Mouse (Mus musculus) thymus, postnatal 14 days (tissue): ENCODE data around the gene Ceacam9.
"Not testable (repeated sequence)": the region's sequence is repeated elsewhere in the genome, so short reads cannot be mapped to it uniquely, and the experiment has no call there.

ENCODE experiments used
- DNase-seq: peaks from one replicate; pipeline ENCODE4 v3.0.0; 2021

Gene Ceacam9

GRCm38 (mm10) chr7:16721629-16722028, at the start of gene Ceacam9:
Gene Ceacam9, plus strand, starts transcription at chr7:16721929.
- DNase-seq, result no peak

- no peak for DNase-seq
Observed at GRCm38 (mm10) chr7:16673823-16674222, 47.9 kb upstream of the Ceacam9 start.

- not testable (repeated sequence) for DNase-seq
Observed at GRCm38 (mm10) chr7:16674699-16675098, 47.0 kb upstream of the Ceacam9 start.

DNA sequence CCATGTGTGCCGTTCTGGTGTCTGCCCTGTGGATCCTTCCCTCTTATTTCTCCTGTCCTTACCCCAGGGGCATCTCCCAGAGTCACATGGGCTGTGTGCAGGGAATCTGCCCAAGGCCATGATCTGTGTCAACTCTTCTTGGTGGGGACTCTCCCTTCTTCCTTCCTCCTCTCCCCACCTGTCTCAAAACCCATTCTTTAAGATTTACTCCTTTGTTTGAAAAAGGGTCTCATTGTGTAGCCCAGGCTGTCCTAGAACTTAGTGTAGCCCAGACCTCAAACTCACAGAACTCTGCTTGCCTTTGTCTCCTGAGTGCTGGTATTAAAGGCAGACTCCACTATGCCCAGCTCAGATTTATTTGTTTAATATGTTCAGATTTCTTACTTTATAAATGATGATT, 46.1 kb upstream of the Ceacam9 start, which contains the start of gene Ceacam15:
Gene Ceacam15 (minus strand): TSS at position 101 of the 400 bp plus-strand sequence.
- DNase-seq, result no peak

DNA sequence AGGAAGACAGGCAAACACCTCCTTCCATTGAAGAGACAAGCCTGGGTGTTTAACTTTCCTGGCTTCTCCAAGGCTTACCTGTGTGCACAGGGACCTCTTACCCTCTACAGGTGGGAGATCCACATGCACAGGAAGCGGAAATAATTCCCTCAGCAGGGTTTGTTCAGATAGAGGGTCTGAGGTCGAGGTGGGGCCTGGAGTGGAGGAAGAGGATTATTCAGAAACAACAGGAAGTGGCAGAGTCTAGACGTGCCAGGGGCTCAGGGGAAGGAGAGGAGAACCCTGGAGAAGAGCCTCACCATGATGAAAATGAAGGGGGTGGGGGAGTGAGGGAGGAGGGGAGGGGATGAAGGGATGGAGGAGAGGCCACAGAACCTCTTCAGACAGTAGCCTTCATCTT, 41.5 kb upstream of the Ceacam9 start:
- DNase-seq, result peak; percentile 45

- no peak for DNase-seq
Observed at GRCm38 (mm10) chr7:16689196-16689595, 32.5 kb upstream of the Ceacam9 start.

GRCm38 (mm10) chr7:16695025-16695424, 26.7 kb upstream of the Ceacam9 start:
- DNase-seq, result peak; percentile 80

GRCm38 (mm10) chr7:16699042-16699441, 22.7 kb upstream of the Ceacam9 start:
- DNase-seq, result peak; percentile 49

GRCm38 (mm10) chr7:16700583-16700982, 21.1 kb upstream of the Ceacam9 start:
- no peak for DNase-seq

DNA sequence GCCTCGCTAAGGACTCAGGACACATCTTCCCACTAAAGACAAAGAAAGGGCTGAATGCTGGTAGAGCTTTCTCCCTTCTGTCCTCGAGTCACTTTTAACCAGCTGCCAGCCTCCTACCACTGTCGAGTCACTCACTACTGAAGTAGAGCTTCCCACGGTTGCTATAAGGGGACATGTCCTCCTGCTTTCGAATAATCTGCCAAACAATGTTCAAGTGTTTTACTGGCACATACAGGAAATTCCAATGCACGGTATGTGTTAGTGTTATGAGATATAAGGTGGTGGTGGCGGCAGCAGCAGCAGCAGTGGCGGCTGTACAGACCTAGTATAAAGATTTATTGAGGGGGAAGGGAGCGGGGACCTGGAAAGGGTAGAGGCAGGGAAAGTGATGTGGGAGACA, 15.3 kb upstream of the Ceacam9 start:
- DNase-seq, result no peak

GRCm38 (mm10) chr7:16708244-16708643, 13.5 kb upstream of the Ceacam9 start:
- no peak for DNase-seq

DNA sequence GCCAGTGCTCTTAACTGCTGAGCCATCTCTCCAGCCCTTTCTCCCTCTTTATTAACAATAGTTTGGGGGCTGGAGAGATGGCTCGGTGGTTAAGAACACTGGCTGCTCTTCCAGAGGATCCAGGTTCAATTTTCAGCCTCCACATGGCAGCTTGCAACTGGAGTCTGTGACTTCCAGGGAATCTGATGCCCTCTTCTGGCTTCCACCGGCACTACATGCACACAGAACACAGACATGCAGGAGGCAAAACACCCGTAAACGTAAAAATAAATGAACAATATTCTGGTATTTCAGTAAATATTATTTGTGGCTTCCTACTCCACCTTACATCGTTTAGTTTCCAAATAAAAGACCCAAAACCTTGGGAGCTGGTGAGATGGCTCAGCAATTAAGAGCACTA, 11.1 kb upstream of the Ceacam9 start:
- DNase-seq, result peak; percentile 23

DNA sequence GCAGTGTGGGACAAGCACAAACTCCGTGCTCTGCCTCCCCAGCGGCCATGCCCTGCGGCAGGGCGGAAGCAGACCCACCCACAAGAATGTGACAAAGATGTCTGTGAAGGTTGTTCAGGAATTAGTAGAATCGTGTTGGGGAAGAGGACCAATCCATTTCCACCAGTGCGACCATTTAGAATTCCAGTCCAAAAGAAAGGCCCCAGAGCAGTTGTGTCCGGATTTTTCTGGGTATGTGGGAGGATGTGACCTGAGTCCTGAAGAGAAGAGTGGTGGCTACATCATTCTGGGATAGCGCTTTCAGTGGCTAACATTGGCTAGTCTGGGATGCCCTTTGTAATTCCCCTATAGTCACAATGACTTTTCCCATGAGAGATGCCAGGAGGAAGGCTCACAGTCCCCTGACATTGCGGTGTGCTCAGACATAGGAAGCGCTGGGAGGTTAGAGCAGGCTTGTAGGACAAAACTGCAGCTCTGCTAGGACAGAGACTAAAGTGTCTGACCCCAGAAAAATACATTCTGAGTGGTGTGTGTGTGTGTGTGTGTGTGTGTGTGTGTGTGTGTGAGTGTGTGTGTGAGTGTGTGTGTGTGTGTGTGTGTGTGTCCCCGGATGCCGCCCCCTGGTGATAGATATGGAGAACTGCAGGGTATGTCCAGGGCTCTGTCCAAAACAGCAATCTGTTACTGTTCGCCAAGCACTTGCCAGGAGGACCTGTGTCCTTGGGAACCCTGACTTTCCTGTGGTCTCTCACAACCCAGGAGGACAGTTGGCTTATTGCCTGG, 8.9 kb upstream of the Ceacam9 start:
- DNase-seq, result no peak

DNA sequence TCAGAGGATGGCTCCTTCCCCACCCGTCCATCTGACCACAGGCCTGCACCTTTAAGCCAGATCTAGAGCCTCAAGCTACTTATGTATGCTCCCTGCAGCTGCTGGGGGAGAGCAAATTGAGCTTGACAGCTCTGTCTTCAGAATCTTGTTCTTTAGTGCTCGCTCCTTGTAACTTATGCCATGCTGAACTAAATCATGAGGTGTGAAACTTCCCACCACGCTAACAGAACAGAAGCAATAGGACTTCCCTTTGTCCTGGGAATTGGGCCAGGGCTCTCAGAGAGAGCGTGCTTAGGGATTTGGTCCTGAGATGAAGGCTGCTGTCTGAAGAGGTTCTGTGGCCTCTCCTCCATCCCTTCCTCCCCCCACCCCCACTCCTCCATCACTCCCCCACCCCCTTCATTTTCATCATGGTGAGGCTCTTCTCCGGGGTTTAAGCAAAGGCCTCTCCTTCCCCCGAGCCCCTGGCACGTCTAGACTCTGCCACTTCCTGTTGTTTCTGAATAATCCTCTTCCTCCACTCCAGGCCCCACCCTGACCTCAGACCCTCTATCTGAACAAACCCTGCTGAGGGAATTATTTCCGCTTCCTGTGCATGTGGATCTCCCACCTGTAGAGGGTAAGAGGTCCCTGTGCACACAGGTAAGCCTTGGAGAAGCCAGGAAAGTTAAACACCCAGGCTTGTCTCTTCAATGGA, 5.1 kb upstream of the Ceacam9 start:
- DNase-seq, result peak; percentile 52

DNA sequence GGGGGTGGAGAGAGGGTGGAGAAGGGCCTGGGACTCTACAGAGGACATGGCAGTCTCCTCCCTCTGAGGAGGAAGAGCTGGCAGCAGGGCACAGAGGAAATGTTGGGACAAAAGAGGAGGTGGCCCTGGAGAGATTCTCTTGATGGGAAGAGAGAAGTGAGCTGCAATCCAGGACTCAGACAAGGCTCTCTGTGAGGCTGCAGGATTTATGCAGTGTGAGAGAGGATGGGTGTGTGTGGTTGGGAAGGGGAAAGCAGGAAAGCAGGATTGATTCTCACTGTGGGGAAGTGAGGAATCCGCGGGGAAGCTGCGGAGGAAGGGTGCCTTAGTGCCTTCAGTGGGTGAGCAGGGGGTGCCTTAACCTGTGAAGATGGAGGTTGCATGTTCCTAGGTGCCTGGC, 761 bp downstream of the Ceacam9 start:
- DNase-seq, result not testable (repeated sequence)

DNA sequence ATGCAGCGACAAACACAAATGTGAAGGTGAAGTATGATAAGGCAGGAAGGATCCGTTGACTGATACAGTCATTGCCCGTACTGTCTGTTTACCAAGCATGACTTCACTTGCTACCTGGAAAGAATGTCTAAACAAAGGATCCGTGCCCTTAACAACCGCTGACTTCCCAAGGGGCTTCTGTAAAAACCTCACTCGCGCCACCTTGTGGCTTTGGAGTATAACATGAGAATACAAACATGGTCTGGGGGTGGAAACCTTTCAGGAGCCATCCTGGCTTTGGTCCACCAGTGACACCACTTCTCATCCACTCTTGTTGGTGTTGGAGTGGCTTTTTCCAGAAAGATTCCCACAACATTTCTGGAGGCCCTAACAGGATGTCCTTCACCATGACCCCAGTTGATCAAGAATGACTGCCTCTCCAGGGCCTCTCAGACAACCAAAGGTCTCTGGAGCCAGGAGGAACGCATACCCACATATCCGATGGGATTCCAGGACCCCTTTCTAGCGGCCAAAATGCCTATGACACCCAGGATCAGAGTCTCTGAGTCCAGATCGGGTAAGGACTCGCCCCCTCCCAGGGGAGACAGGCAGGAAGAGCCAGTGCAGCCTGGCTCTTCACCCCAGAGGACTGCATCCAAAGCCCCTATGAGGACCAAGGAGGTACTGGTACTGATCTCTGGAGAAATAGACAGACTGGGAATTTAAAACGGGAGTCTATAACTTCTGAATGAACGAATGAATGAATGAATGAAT, 7.0 kb downstream of the Ceacam9 start:
- DNase-seq, result peak; percentile 80

DNA sequence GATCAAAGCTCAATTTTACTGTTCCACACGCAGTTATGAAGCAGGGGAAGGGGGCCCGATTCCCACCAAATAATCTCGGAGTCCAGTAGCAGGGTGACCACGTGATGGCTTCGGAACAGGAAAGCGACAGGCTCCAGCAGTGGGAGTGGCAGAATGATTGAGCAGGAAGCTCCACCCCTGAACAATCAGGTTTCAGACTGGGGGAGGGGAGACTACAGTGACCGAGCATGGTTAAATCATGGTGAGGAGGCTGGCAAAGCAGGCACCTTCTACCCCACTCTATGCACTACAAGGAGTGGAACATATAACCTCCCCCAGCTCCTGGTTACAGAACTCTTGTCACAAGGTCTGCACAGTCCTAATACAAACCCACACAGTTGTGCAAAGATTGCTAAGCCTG, 7.8 kb downstream of the Ceacam9 start:
- peak; percentile 26 for DNase-seq

GRCm38 (mm10) chr7:16730791-16731190, 9.1 kb downstream of the Ceacam9 start:
- DNase-seq, result no peak

GRCm38 (mm10) chr7:16731893-16732422, 10.2 kb downstream of the Ceacam9 start:
- DNase-seq, result no peak

DNA sequence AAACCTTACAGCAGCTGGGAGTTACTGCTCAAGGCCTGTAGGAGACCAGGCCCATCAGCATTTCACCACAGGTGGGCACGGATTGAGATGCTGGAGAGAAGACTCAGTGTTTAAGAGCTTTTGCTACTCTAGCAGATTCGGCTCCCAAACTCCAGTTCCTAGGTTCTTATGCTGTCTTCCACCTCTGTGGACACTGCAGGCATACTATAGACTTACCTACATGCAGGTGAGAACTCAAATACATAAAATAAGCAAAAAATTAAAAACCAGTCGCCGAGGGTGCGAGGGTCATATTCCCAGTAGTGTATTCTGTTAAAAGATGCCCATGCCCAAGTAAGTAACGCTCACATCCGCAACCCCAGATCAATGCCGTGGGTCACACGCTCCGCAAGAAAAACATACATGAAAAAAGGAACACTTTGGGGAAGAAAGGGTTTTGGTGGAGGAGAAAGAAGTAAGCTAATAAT, 15.9 kb downstream of the Ceacam9 start:
- peak; percentile 22 for DNase-seq

DNA sequence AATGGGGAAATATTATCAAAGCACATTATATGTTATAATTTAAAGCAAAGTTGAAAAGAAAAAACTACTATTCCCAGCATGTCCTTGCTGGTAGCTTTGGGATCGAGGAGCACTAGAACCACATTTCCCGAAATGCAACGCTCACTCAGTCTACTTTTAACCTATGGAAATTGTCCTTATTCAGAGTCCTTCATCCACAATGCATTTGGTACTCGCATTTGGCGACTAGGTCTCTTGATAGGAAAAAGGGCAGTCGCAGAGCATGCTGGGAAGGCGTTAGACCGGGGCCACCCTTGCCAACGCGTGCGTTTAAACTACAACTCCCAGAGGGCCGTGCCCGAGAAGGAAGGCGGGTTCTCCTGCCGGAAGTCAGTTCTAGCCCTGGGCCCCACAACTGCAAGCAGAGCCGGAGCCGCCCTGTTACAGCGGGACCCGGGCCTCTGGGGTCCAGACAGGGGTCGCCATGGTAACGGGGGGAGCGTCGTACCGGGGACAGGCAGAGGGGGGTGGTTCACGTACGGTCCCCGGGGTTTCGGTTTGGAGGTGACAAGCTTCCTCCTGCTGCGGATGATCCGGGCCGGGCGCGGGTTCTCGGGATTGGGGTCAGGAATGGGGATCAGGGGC, 16.5 kb downstream of the Ceacam9 start, which contains the start of gene Ap2s1:
Gene Ap2s1 (plus strand): TSS at position 338 of the 624 bp plus-strand sequence.
- peak; percentile 97 for DNase-seq

DNA sequence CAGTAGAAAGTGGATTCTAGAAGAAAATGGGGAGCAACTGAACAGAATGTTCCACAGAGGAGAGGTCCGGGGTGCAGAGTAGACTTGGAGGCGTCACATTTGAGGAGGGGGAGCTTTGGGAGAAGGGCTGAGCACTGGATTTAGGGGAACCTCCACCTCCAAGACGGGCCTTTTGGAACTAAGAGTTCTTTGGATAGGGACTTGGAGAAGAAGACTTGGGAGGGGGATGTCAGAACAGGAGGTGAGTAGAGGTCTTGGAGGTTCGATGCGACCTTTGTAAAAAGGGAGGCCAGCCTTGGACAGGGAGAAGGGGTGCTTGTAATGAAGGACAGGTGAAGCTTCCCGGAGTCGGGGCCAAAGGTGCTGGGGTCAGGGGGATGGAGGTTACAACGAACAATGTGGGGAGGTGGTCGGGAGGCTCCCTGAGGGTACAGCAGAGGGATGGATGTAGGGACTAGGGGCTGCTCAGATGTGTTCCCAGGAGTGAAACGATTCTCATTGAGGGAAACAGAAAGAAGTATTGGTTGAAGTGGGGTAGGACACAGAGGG, 17.4 kb downstream of the Ceacam9 start:
- peak; percentile 22 for DNase-seq
